Mouse (Mus musculus): ENCODE data around the gene Sp100.

Sp100 gene

GRCm38 (mm10) chr1:85746511-85746910 is 96.7 kb downstream of the Sp100 start:
- DNase-seq (ENCODE audit: low spot score in 2 of 2), result no peak

GRCm38 (mm10) chr1:85749829-85750228 is 100.0 kb downstream of the Sp100 start:
- no peak for DNase-seq (ENCODE audit: low spot score in 2 of 2)

DNA sequence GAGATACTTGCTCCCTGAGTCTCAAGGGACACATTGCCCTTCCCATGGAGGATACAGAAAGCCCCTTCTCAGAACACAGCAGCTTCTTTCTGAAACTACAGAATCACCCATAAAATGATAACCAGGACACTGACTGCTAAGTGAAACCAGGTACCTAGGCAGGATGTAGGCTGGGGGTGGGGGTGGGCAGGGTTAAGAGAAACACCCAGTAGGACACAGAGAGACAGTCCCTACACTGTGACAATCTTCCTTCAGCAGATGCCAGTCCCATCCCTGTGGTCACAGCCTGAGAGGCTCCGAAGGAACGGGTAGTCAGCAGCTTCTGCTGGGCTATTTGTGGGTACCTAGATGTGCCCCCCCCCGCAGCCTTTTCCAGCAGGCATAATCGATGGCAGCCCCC is 100.9 kb downstream of the Sp100 start:
- DNase-seq (ENCODE audit: low spot score in 2 of 2), result no peak

DNA sequence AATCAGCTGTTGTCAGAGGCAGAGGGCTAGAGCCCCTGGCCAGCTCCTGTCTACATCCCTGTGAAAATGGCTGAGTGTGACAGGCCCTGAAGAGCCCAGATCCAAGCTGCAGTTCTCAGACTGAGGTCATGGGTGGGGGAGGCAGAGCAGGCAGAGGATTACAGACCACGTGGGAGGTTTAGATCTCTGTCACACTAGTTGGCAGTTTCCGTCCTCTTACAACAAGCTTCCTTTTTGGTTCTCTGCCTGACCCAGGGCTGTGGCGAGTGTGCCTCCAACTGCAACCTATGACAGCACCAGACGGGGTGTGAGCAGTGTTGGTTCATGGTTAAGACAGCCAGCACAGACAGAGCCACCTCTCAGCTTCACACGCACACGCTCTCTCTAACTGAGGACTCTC is 101.7 kb downstream of the Sp100 start:
- peak in 1 of 2 experiments; percentile 5 for DNase-seq (ENCODE audit: low spot score in 2 of 2)

GRCm38 (mm10) chr1:85751932-85752680 is 102.3 kb downstream of the Sp100 start:
- no peak for DNase-seq (ENCODE audit: low spot score in 2 of 2)

DNA sequence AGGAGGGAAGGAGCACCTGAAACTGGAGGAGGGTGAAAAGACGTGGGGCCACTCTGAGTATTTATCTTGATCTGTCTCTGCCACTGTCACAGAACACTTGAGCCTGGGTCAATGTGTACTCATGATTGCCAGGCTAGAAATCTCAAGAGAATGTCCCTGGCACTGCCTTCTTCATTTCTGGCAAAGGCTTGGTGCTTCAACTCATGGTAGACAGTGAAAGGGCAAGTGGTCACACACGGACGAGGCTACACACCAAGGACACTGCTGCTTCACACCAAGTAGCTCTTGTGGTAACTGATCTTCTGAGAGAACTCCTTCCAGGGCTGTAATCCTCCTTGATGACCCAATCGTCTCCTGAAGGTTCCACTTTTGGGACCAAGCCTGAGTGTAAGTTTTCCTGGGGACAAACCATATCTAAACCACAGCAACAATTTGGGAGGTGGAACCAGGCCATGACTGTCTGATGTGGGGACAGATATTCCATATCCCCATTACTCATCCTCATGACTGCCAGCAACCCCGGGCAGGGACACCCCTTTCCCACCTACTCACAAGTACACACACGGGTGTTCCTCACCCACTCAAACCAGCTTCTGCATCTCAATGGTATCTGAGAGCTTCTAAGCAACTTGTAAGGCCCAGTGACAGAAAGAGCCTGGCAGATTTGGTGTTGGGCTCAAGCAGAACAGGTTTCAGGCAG is 107.9 kb downstream of the Sp100 start:
- DNase-seq (ENCODE audit: low spot score in 2 of 2), result peak; percentile 8 to 20

DNA sequence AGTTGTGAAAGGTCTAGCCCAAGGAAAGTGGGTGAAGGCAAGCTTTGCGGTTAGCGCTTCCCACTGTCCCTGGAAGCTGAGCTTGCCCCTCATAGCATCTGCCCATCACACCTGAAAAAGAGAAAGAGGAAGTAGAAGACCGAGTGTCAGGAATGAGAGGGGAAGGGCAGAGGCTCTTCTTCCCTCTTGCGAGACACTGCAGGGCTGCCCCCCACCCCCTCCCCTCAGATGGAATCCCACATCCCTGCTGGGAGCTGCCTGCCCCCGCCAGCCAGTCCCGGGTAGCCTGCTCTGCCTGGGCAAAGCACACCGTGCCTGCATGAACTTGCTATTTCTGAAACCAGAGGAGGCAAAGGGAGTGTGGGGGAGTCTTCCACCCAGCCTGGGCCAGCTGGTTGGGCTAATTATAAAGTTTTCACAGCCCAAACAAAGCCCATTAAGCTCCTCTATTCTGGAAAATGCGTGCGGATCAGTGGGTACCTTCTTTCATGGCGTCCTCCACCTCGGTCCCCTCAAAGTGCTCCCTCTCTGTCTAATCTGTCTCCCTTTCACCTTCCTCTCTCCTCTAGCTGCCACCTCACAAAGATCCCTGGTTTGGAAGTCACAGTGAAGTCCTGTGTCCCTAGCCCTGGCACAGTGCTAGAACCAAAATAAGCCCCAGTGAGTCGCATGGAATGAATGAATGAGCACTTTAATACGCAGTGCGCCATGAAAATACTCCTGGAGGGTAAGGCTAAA is 108.6 kb downstream of the Sp100 start:
- DNase-seq (ENCODE audit: low spot score in 2 of 2), result peak; percentile 27 to 48

DNA sequence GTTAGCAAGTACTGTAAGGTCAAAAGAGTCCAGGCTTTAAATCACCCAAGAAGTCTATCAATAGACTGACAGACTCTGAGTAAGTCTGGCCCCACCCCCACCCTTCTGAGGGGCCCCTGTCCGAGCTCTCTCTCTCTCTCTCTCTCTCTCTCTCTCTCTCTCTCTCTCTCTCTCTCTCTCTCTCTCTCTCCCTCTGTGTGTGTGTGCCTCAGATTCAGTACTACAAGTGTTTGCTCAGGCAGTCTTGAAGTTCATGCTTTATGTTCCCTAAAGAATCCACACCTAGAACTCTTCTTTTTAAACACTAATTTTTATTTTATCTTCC is 109.1 kb downstream of the Sp100 start:
- no peak for DNase-seq (ENCODE audit: low spot score in 2 of 2)

All from right cerebral cortex, adult 2 months (tissue).